Mouse (Mus musculus): ENCODE measurements around the gene Ankrd13d. TPM values are rescaled to one million over a fixed set of nuclear protein-coding genes. Genes with fewer than 3 reads are reported as not detected.
A peak's percentile ranks its signal among the peaks of the same experiment; 100 is the strongest.

Ankrd13d gene
- polyA plus RNA-seq, 1 experiment: 76.1 TPM

DNA sequence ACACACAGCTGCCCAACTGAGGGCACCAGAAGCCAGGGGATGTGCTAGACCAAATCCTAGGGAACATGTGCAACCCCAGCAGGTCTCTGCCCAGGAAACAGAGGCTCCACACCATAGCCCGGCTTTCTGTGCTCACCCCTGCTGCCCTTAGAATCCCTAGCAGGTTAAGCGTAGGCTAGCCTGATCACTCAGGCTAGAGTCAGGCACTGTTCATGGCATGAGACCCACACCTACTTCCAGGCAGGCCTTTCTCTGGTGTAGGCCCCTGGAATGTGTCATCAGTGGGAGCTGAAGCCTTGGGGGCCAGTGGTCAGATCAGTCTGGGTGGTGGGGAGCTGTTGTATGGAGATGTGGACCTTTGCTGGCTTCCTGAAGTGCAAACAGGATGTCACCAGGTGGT, 13.7 kb upstream of the Ankrd13d start:
- Histone ChIP-seq H3K27ac (ENCODE audit: insufficient read depth, low read length) (no peak overlapping the region), H3K4me3 (ENCODE audit: insufficient read depth, low read length) (no peak overlapping the region), H3K4me1 (ENCODE audit: control insufficient read depth, insufficient read depth, low read length) (peaks cover 9% of the 10 kb centered on the region; the same call in 1 of the 2 replicates)
- TF ChIP-seq CTCF (IDR thresholded peaks at IDR 0.05; ENCODE audit: extremely low read depth, insufficient read depth, low read length): no peak
- no peak for TF ChIP-seq POLR2A (IDR thresholded peaks at IDR 0.05; ENCODE audit: extremely low read depth, insufficient read depth, low read length)

DNA sequence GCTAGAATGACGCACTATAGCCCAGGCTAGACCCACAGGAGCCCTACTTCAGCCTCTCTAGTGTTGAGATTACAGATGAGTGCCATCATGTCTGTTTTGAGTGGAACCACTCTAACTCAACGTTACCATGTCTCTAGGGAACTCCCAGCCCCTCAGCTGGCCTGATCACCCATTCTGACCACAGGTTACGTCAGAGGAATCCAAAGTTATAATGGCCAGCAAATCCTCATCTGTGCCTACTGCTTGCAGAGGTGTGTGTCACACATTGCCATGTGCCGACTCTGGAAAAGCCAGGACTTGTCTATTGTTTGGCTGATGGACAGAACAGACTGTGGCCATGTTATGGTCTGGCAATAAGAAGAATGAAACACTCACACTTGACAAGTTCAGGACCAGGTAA, 12.5 kb upstream of the Ankrd13d start:
- Histone ChIP-seq H3K4me1 (ENCODE audit: control insufficient read depth, insufficient read depth, low read length) (peaks cover 7% of the 10 kb centered on the region; the same call in 1 of the 2 replicates), H3K4me3 (ENCODE audit: insufficient read depth, low read length) (no peak overlapping the region), H3K27ac (ENCODE audit: insufficient read depth, low read length) (no peak overlapping the region)
- TF ChIP-seq POLR2A (IDR thresholded peaks at IDR 0.05; ENCODE audit: extremely low read depth, insufficient read depth, low read length) (no peak), CTCF (IDR thresholded peaks at IDR 0.05; ENCODE audit: extremely low read depth, insufficient read depth, low read length) (no peak)

DNA sequence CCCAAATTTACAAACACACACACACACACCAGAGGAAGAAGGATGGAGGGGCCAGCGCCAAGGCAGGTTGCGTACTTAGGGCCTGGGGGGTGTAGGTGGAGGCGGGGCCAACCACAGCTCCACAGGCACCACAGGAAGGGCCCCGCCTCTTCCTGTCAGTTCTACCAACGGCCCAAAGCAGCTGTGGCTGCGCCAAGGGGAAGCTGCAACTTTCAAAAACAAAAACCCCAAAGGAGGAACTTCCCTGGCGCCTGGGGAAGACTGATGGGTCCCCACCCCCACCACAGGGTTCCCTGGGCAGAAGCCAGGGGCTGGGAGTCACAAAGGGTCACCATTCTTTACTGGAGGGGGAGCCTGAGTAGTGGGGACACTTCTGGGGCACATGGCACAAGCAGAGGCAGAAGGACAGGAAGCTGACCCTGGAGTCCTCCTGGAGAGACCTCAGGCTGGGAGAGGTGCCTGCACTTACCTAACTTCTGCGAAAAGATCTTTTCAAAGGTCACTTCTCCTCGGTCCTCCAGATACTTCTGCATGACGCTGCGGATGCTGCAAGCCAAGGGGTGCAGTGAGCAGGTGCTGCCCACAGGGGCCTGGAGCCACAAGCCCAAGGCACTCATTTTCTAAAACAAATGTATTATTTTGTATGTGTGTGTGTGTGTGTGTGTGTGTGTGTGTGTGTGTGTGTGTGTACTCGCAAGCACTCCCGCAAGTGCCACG, 11.6 kb upstream of the Ankrd13d start:
- no peak overlapping the region for H3K4me3 ChIP-seq (ENCODE audit: insufficient read depth, low read length)
- H3K4me1 ChIP-seq (ENCODE audit: control insufficient read depth, insufficient read depth, low read length): peaks cover 2% of the 10 kb centered on the region; the same call in 1 of the 2 replicates
- TF ChIP-seq CTCF (IDR thresholded peaks at IDR 0.05; ENCODE audit: extremely low read depth, insufficient read depth, low read length): no peak
- no peak for TF ChIP-seq POLR2A (IDR thresholded peaks at IDR 0.05; ENCODE audit: extremely low read depth, insufficient read depth, low read length)
- 0 out of 2 replicates have a peak overlapping the region, but pooled peaks have one; percentile 43 for H3K27ac ChIP-seq (ENCODE audit: insufficient read depth, low read length)

DNA sequence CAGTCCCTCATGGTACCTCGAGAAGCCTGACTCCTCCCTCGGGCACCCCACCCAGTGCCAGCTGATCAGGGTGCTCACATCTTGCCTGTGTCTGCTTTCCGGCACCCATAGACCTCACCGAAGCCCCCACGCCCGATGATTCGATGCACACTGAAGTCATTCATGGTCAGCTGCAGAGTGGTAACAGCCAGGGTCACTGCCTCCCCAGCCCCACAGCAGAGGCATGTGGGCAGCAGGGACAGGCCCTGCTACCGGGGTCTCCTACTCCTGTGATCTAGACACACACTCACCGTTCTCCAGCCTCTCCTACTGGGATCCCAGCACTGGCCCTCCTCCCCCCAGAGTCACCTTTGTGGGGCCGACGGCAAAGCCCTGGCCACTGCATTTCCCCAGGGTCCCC, 8.2 kb upstream of the Ankrd13d start:
- no peak for TF ChIP-seq POLR2A (IDR thresholded peaks at IDR 0.05; ENCODE audit: extremely low read depth, insufficient read depth, low read length)
- no peak for TF ChIP-seq CTCF (IDR thresholded peaks at IDR 0.05; ENCODE audit: extremely low read depth, insufficient read depth, low read length)
- Histone ChIP-seq H3K4me1 (ENCODE audit: control insufficient read depth, insufficient read depth, low read length) (no peaks in the 10 kb centered on the region), H3K27ac (ENCODE audit: insufficient read depth, low read length) (no peak overlapping the region), H3K4me3 (ENCODE audit: insufficient read depth, low read length) (no peak overlapping the region)

DNA sequence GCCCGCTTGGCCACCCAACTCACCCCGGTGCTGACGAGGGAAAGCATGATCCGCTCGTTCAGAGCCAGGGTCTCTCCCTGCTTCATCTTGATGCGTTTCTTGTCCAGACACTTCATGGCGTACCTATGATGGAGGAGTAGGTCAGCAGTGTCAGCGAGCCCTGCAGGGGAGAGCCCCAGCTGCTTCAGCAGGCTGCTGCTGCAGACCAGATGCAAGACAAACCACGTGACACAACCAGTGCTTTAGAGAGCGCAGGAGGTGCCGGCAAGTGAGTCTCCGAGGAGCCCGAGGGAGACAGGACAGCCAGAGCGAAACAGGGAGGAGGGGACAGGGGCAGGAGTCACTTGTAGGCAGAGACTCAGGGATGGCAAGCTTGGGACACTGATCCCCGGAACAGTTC, 7.8 kb upstream of the Ankrd13d start:
- no peak overlapping the region for H3K27ac ChIP-seq (ENCODE audit: insufficient read depth, low read length)
- H3K4me1 ChIP-seq (ENCODE audit: control insufficient read depth, insufficient read depth, low read length): no peaks in the 10 kb centered on the region
- no peak overlapping the region for H3K4me3 ChIP-seq (ENCODE audit: insufficient read depth, low read length)
- TF ChIP-seq CTCF (IDR thresholded peaks at IDR 0.05; ENCODE audit: extremely low read depth, insufficient read depth, low read length) (no peak), POLR2A (IDR thresholded peaks at IDR 0.05; ENCODE audit: extremely low read depth, insufficient read depth, low read length) (no peak)

DNA sequence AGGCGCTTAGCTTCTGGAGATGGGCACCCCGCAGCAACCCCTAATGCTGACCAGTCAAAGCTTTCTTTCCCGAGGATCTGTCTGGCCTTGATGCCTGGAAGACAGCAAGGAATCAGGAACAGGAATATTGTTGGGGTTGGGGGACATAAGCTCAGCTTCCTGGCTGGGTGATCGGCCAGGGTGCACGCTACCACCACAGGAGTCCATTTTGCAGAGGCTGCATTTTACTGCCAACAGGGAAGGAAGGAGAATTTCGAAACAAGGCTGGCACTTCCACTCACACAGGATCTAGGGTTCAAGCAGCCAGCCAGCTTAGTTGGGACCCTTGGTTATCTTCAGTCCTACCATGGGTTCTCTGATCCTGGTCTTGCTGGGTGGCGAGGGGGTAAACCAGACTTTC, 716 bp upstream of the Ankrd13d start:
- peak overlapping the region; percentile 53 for H3K4me3 ChIP-seq (ENCODE audit: insufficient read depth, low read length)
- H3K4me1 ChIP-seq (ENCODE audit: control insufficient read depth, insufficient read depth, low read length): 0 out of 2 replicates have a peak, but pooled peaks cover 3% of the 10 kb centered on the region
- no peak for TF ChIP-seq CTCF (IDR thresholded peaks at IDR 0.05; ENCODE audit: extremely low read depth, insufficient read depth, low read length)
- TF ChIP-seq POLR2A (IDR thresholded peaks at IDR 0.05; ENCODE audit: extremely low read depth, insufficient read depth, low read length): no peak
- peak overlapping the region; percentile 51; the same call in 1 of the 2 replicates for H3K27ac ChIP-seq (ENCODE audit: insufficient read depth, low read length)

GRCm38 (mm10) chr19:4280425-4280824, 2.5 kb downstream of the Ankrd13d start:
- H3K4me3 ChIP-seq (ENCODE audit: insufficient read depth, low read length): no peak overlapping the region
- TF ChIP-seq CTCF (IDR thresholded peaks at IDR 0.05; ENCODE audit: extremely low read depth, insufficient read depth, low read length) (no peak), POLR2A (IDR thresholded peaks at IDR 0.05; ENCODE audit: extremely low read depth, insufficient read depth, low read length) (no peak)

GRCm38 (mm10) chr19:4279487-4279886, 3.5 kb downstream of the Ankrd13d start:
- TF ChIP-seq POLR2A (IDR thresholded peaks at IDR 0.05; ENCODE audit: extremely low read depth, insufficient read depth, low read length) (no peak), CTCF (IDR thresholded peaks at IDR 0.05; ENCODE audit: extremely low read depth, insufficient read depth, low read length) (peak; percentile 21; the same call in 1 of the 2 replicates)
- Histone ChIP-seq H3K27ac (ENCODE audit: insufficient read depth, low read length) (no peak overlapping the region), H3K4me1 (ENCODE audit: control insufficient read depth, insufficient read depth, low read length) (peaks cover 3% of the 10 kb centered on the region; the same call in 1 of the 2 replicates), H3K4me3 (ENCODE audit: insufficient read depth, low read length) (no peak overlapping the region)

More at GRCm38 (mm10) chr19:4280425-4280824, 2.5 kb downstream of the Ankrd13d start:
- Histone ChIP-seq H3K27ac (ENCODE audit: insufficient read depth, low read length) (no peak overlapping the region), H3K4me1 (ENCODE audit: control insufficient read depth, insufficient read depth, low read length) (peaks cover 3% of the 10 kb centered on the region; the same call in 1 of the 2 replicates)

- H3K4me1 ChIP-seq (ENCODE audit: control insufficient read depth, insufficient read depth, low read length): no peaks in the 10 kb centered on the region
- TF ChIP-seq CTCF (IDR thresholded peaks at IDR 0.05; ENCODE audit: extremely low read depth, insufficient read depth, low read length) (no peak), POLR2A (IDR thresholded peaks at IDR 0.05; ENCODE audit: extremely low read depth, insufficient read depth, low read length) (no peak)
- H3K27ac ChIP-seq (ENCODE audit: insufficient read depth, low read length): no peak overlapping the region
- H3K4me3 ChIP-seq (ENCODE audit: insufficient read depth, low read length): no peak overlapping the region
Observed at GRCm38 (mm10) chr19:4270972-4271371, 12.0 kb downstream of the Ankrd13d start.

DNA sequence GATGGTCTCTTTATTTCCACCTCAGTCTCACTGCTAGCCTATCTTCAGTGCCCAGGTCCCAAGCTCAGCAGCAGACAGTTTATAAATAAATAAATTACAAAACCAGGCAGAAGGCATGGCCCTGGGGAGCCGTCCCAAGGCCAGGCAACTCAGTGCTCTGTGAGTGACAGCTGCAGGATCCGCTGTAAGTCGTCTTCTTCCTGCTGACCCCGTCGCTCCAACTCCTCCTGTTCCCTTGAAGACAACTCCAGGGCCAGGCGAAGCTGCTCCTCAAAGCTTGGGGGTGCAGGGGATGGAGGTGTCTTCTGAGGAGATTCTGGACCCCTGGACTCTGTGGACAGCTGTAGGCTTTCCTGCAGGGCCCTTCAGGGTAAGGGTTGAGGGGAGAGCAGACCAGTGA, 12.8 kb downstream of the Ankrd13d start:
- TF ChIP-seq CTCF (IDR thresholded peaks at IDR 0.05; ENCODE audit: extremely low read depth, insufficient read depth, low read length) (no peak), POLR2A (IDR thresholded peaks at IDR 0.05; ENCODE audit: extremely low read depth, insufficient read depth, low read length) (no peak)
- Histone ChIP-seq H3K4me1 (ENCODE audit: control insufficient read depth, insufficient read depth, low read length) (no peaks in the 10 kb centered on the region), H3K4me3 (ENCODE audit: insufficient read depth, low read length) (no peak overlapping the region), H3K27ac (ENCODE audit: insufficient read depth, low read length) (no peak overlapping the region)
